Mouse (Mus musculus) midbrain, embryonic 13.5 days (tissue): ENCODE measurements around the gene Eaf2. TPM values are rescaled to one million over a fixed set of nuclear protein-coding genes. Genes with fewer than 3 reads are reported as not detected.

Experiments used
- ATAC-seq: fragments of 200-750 bp; cut with Nextera tagmentation; 2 replicates; pipeline ENCODE4 v1.8.0; 2017; ENCODE audit warnings: mild to moderate bottlenecking, moderate TSS enrichment, moderate library complexity
- H3K27ac ChIP-seq: fragments of 300-500 bp; sonication (generic); 2 replicates; pipeline ENCODE4 v1.5.1; 2015; ENCODE audit warnings: inconsistent platforms, mild to moderate bottlenecking, moderate library complexity
- H3K27me3 ChIP-seq: fragments of 300-500 bp; sonication (generic); 2 replicates; pipeline ENCODE4 v1.6.1; 2015; ENCODE audit warnings: mild to moderate bottlenecking, inconsistent platforms
- H3K36me3 ChIP-seq: fragments of 300-500 bp; sonication (generic); 2 replicates; pipeline ENCODE4 v1.6.1; 2015; ENCODE audit warnings: mild to moderate bottlenecking, inconsistent platforms
- H3K4me1 ChIP-seq: fragments of 300-500 bp; sonication (generic); replicated peaks from 2 replicates; pipeline ENCODE4 v1.6.1; 2015; ENCODE audit warnings: inconsistent platforms
- H3K4me2 ChIP-seq: fragments of 300-500 bp; sonication (generic); replicated peaks from 2 replicates; pipeline ENCODE4 v1.6.1; 2015; ENCODE audit warnings: moderate library complexity, mild to moderate bottlenecking, inconsistent platforms
- H3K4me3 ChIP-seq: fragments of 300-500 bp; sonication (generic); replicated peaks from 2 replicates; pipeline ENCODE4 v1.5.1; 2015; ENCODE audit warnings: mild to moderate bottlenecking, inconsistent platforms
- H3K9ac ChIP-seq: fragments of 300-500 bp; sonication (generic); replicated peaks from 2 replicates; pipeline ENCODE4 v1.6.1; 2015; ENCODE audit warnings: mild to moderate bottlenecking, inconsistent platforms
- H3K9me3 ChIP-seq: fragments of 300-500 bp; sonication (generic); 2 replicates; pipeline ENCODE4 v1.6.1; 2016; ENCODE audit warnings: mild to moderate bottlenecking, inconsistent platforms
- WGBS: fragments of 180-500 bp; shearing (Covaris S2); methylation state at CpG from one replicate; pipeline ENCODE4 v1.1.7; 2015; 5-methylcytosine and 5-hydroxymethylcytosine counted together
- polyA plus RNA-seq: library from polyadenylated mRNA; unstranded; fragments of >200 nt; fragmentation: Nextera tagmentation; extraction: Ambion mirVana; gene quantifications from 2 replicates; pipeline ENCODE4 v1.2.1, GENCODE M21; 2015

The Eaf2 gene
- polyA plus RNA-seq, 1 experiment from 2014 or later: 0.89 TPM

GRCm38 (mm10) chr16:36828054-36828786 lies 46.6 kb downstream of the Eaf2 start, which contains the start of gene Iqcb1:
Iqcb1 (plus strand) TSS chr16:36828385.
- peak within 1 kb of the TSS; percentile 79 for H3K4me3 ChIP-seq
- H3K9me3 ChIP-seq: no peaks in the 10 kb centered on the region
- H3K27ac ChIP-seq: peak within 1 kb of the TSS; percentile 84
- H3K4me1 ChIP-seq: peaks cover 26% of the 10 kb centered on the region
- peaks cover 4% of the 10 kb centered on the region; the same call in 1 of the 2 replicates for H3K27me3 ChIP-seq
- ATAC-seq: peak; percentile 99
- WGBS: under 1% methylated on average over 64 of the region's 64 CpGs
- no peaks in the 10 kb centered on the region for H3K36me3 ChIP-seq
- H3K4me2 ChIP-seq: peak within 1 kb of the TSS; percentile 72
- peak within 1 kb of the TSS; percentile 85 for H3K9ac ChIP-seq

DNA sequence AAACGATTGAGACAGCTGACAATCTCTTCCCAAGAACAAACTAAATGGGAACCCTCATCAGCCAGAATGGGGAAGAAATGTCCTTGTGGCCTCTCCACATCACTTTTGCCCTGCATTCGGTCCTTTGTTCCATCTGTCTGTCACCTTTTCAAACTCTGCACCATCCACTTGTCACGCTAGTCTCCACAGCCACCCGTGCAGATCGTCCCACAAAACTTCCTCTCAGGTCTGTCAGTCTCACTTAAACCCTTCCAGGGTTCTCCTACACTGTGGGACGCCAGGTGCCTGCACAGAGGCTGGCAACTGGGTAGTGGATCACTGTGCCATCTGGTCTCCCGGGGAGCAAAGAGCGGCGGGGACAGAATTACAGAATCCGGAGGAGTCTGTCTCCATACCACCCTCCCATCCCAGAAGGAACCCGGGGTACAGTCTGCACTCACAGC lies 47.2 kb downstream of the Eaf2 start:
- Histone ChIP-seq H3K4me1 (peaks cover 26% of the 10 kb centered on the region), H3K27ac (no peak overlapping the region), H3K9ac (peak overlapping the region; percentile 24; the same call in 1 of the 2 replicates), H3K9me3 (no peaks in the 10 kb centered on the region), H3K36me3 (no peaks in the 10 kb centered on the region), H3K27me3 (peaks cover 4% of the 10 kb centered on the region; the same call in 1 of the 2 replicates), H3K4me2 (peak overlapping the region; percentile 72), H3K4me3 (peak overlapping the region; percentile 79)
- 6% methylated on average over 11 of the region's 11 CpGs for WGBS
- no peak for ATAC-seq

GRCm38 (mm10) chr16:36821474-36821873 lies 53.3 kb downstream of the Eaf2 start:
- no peaks in the 10 kb centered on the region for H3K36me3 ChIP-seq
- peaks cover 4% of the 10 kb centered on the region; the same call in 1 of the 2 replicates for H3K27me3 ChIP-seq
- ATAC-seq: no peak
- H3K4me2 ChIP-seq: no peak overlapping the region
- no peak overlapping the region for H3K27ac ChIP-seq
- WGBS: 14% methylated on average over 3 of the region's 3 CpGs
- H3K9me3 ChIP-seq: no peaks in the 10 kb centered on the region
- H3K4me3 ChIP-seq: no peak overlapping the region
- H3K9ac ChIP-seq: no peak overlapping the region
- 0 out of 2 replicates have a peak, but pooled peaks cover 4% of the 10 kb centered on the region for H3K4me1 ChIP-seq

GRCm38 (mm10) chr16:36820747-36821146 lies 54.1 kb downstream of the Eaf2 start:
- Histone ChIP-seq H3K4me1 (0 out of 2 replicates have a peak, but pooled peaks cover 4% of the 10 kb centered on the region), H3K27me3 (no peaks in the 10 kb centered on the region)
- WGBS: 87% methylated on average over 3 of the region's 3 CpGs

GRCm38 (mm10) chr16:36820016-36820415 lies 54.8 kb downstream of the Eaf2 start:
- Histone ChIP-seq H3K9me3 (no peaks in the 10 kb centered on the region), H3K4me1 (0 out of 2 replicates have a peak, but pooled peaks cover 4% of the 10 kb centered on the region), H3K27me3 (no peaks in the 10 kb centered on the region), H3K4me2 (no peak overlapping the region), H3K27ac (no peak overlapping the region), H3K4me3 (no peak overlapping the region), H3K9ac (no peak overlapping the region), H3K36me3 (no peaks in the 10 kb centered on the region)
- 59% methylated on average over 6 of the region's 6 CpGs for WGBS
- ATAC-seq: no peak

More at GRCm38 (mm10) chr16:36820747-36821146, 54.1 kb downstream of the Eaf2 start:
- H3K36me3 ChIP-seq: no peaks in the 10 kb centered on the region
- no peak overlapping the region for H3K4me3 ChIP-seq
- no peak overlapping the region for H3K4me2 ChIP-seq
- H3K27ac ChIP-seq: no peak overlapping the region
- no peak for ATAC-seq
- no peaks in the 10 kb centered on the region for H3K9me3 ChIP-seq
- H3K9ac ChIP-seq: no peak overlapping the region

DNA sequence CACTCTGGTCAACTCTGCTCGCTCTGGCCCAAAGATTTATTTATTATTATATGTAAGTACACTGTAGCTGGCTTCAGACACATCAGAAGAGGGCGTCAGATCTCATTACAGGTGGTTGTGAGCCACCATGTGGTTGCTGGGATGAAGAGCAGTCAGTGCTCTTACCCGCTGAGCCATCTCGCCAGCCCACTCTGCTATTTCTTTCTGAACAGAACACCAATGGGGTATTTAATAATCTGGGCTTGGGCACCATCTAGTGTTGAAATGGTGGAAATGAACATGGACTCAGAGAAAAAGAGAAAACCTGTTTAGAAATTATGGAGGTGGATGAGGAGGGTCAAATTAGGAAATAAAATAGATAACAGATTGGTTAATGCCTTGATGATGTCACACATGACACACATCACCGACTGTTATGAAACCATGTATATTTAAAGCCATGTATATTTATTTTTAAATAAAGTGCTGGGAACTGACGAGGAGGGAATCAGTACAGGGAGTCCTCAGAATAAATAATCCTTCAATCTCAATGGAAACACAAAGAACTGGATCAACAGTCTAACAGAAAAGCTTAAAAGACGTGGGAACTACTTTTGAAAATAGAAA lies 57.4 kb downstream of the Eaf2 start:
- Histone ChIP-seq H3K4me1 (0 out of 2 replicates have a peak, but pooled peaks cover 4% of the 10 kb centered on the region), H3K27me3 (no peaks in the 10 kb centered on the region), H3K9me3 (no peaks in the 10 kb centered on the region), H3K9ac (no peak overlapping the region), H3K27ac (no peak overlapping the region), H3K4me2 (no peak overlapping the region), H3K36me3 (no peaks in the 10 kb centered on the region), H3K4me3 (no peak overlapping the region)
- ATAC-seq: peak; percentile 96
- 17% methylated on average over 7 of the region's 7 CpGs for WGBS

DNA sequence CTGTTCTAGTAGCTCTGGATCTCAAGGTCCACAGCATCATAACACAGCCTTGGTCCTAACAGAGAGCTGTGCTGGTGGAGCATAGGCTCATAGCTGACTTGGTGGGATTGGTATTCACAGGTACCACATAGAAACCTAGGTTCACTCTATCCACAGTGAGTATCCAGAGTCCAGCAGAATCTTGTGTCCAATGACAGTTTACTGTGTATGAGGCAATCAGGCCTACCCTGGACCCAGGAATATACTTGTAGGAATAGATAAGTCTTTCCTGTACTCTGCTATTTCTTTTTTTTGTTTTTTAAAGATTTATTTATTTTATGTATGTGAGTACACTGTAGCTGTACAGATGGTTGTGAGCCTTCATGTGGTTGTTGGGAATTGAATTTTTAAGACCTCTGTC lies 57.9 kb downstream of the Eaf2 start:
- H3K9ac ChIP-seq: no peak overlapping the region
- ATAC-seq: peak; percentile 62

DNA sequence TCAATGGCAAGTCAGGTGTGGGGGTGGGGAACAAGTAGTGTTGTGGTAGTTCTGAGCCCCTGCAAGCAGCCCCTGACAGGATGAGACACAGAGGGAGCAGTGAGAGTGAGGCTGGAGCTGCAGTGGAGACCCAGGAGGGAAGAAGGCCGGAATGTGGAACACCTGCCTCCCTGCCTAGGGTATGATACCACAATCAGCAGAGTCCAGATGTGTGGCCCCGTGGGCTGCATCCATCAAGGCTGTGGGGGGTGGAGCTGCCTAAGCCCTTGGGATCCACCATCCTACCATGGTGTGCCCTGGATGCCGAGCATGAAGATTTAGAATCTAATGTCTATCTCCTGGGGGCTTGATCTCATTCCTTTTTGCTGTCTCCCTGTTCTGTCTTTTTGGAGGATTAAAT lies 61.1 kb downstream of the Eaf2 start:
- H3K9ac ChIP-seq: no peak overlapping the region
- no peak overlapping the region for H3K4me3 ChIP-seq
- WGBS: 63% methylated on average over 3 of the region's 3 CpGs
- H3K9me3 ChIP-seq: no peaks in the 10 kb centered on the region
- no peak overlapping the region for H3K27ac ChIP-seq
- no peak overlapping the region for H3K4me2 ChIP-seq
- no peaks in the 10 kb centered on the region for H3K4me1 ChIP-seq
- ATAC-seq: no peak
- no peaks in the 10 kb centered on the region for H3K27me3 ChIP-seq
- no peaks in the 10 kb centered on the region for H3K36me3 ChIP-seq

More for the DNA sequence above, 57.9 kb downstream of the Eaf2 start:
- Histone ChIP-seq H3K27ac (no peak overlapping the region), H3K4me2 (no peak overlapping the region), H3K9me3 (no peaks in the 10 kb centered on the region), H3K4me3 (no peak overlapping the region), H3K4me1 (0 out of 2 replicates have a peak, but pooled peaks cover 4% of the 10 kb centered on the region), H3K27me3 (no peaks in the 10 kb centered on the region), H3K36me3 (no peaks in the 10 kb centered on the region)

DNA sequence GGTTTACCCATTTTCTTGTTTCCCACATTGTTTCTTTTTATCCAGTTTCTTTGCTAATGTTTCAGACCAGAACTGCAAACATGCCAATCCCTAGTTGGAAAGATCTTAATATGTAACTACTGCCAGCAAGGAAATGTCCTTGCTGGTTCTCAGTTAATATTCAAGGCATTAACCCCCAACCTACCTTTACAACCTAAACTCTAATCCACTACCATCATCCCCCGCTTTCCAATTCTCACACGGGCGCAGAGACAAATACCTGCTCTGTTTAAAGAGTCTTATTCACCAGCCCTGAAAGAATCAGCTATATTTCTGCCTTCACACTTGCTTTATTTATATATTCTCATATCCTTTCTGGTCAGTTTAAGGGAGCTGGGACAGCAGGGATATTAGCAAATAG lies 66.2 kb downstream of the Eaf2 start:
- H3K36me3 ChIP-seq: no peaks in the 10 kb centered on the region
- 89% methylated on average over 3 of the region's 3 CpGs for WGBS
- no peak overlapping the region for H3K4me2 ChIP-seq
- no peak overlapping the region for H3K4me3 ChIP-seq
- H3K27ac ChIP-seq: no peak overlapping the region
- ATAC-seq: no peak
- no peak overlapping the region for H3K9ac ChIP-seq
- no peaks in the 10 kb centered on the region for H3K9me3 ChIP-seq
- no peaks in the 10 kb centered on the region for H3K27me3 ChIP-seq
- no peaks in the 10 kb centered on the region for H3K4me1 ChIP-seq

DNA sequence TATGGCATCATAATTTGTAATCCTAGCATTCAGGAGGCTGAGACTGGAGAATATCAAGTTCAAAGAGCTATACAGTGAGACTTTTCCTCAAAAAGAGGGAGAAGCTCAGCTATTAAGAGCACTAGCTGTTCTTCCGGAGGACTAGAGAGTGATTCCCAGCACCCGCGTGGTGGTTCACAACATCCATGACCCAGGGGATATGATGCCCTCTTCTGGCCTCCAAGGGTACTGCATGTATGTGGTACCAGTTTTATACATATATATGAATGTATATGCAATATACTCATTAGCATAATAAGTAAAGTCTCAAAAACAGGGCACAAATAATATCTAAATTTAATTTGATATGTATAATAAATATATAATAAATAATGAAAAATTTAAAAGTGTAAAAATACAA lies 72.4 kb downstream of the Eaf2 start:
- Histone ChIP-seq H3K27ac (no peak overlapping the region), H3K27me3 (no peaks in the 10 kb centered on the region), H3K9me3 (no peaks in the 10 kb centered on the region), H3K9ac (no peak overlapping the region), H3K36me3 (no peaks in the 10 kb centered on the region), H3K4me1 (no peaks in the 10 kb centered on the region), H3K4me3 (no peak overlapping the region), H3K4me2 (no peak overlapping the region)
- ATAC-seq: no peak
- WGBS: 93% methylated on average over 3 of the region's 3 CpGs

- 85% methylated on average over 2 of the region's 2 CpGs for WGBS
- H3K4me3 ChIP-seq: no peak overlapping the region
Measured at GRCm38 (mm10) chr16:36798334-36798733, 76.5 kb downstream of the Eaf2 start.

DNA sequence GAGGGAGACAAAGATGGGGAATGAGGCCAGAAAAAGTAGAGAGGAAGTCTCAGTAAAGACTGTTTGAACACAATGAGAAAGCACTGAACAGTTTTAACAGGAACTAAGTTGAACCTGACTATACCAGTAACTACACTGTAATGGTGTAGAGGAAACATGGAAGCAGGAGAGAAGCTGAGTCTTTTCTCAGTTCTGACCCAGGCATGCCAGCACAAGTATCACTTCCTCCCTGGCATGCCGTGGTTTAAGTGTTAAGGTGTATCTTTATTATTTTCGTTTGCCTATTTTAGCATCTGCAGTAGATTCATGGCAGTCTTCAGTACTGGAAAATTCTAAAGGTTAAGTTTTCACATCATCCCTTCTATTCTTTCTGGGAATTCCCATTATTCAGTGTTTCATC lies 79.8 kb downstream of the Eaf2 start:
- H3K36me3 ChIP-seq: no peaks in the 10 kb centered on the region
- peaks cover 5% of the 10 kb centered on the region; the same call in 1 of the 2 replicates for H3K9me3 ChIP-seq
- H3K4me1 ChIP-seq: no peaks in the 10 kb centered on the region
- WGBS: 90% methylated on average over 2 of the region's 2 CpGs
- H3K27me3 ChIP-seq: no peaks in the 10 kb centered on the region
- no peak overlapping the region for H3K27ac ChIP-seq
- H3K4me3 ChIP-seq: no peak overlapping the region
- ATAC-seq: no peak
- H3K4me2 ChIP-seq: no peak overlapping the region
- no peak overlapping the region for H3K9ac ChIP-seq

More at GRCm38 (mm10) chr16:36798334-36798733, 76.5 kb downstream of the Eaf2 start:
- Histone ChIP-seq H3K27ac (no peak overlapping the region), H3K9me3 (no peaks in the 10 kb centered on the region), H3K36me3 (no peaks in the 10 kb centered on the region), H3K9ac (no peak overlapping the region), H3K4me2 (no peak overlapping the region), H3K4me1 (no peaks in the 10 kb centered on the region), H3K27me3 (no peaks in the 10 kb centered on the region)
- ATAC-seq: no peak
